Mouse (Mus musculus) thymus, postnatal 36 days (tissue): ENCODE data around the gene Parp9.
A peak's percentile ranks its signal among the peaks of the same experiment; 100 is the strongest.
"Not testable (repeated sequence)": the region's sequence is repeated elsewhere in the genome, so short reads cannot be mapped to it uniquely, and the experiment has no call there.

Experiments
- DNase-seq, 2 experiments: peaks; one replicate each; pipeline ENCODE4 v3.0.0; 2022; ENCODE audit warnings: mixed read lengths in 2 of 2

Gene Parp9

DNA sequence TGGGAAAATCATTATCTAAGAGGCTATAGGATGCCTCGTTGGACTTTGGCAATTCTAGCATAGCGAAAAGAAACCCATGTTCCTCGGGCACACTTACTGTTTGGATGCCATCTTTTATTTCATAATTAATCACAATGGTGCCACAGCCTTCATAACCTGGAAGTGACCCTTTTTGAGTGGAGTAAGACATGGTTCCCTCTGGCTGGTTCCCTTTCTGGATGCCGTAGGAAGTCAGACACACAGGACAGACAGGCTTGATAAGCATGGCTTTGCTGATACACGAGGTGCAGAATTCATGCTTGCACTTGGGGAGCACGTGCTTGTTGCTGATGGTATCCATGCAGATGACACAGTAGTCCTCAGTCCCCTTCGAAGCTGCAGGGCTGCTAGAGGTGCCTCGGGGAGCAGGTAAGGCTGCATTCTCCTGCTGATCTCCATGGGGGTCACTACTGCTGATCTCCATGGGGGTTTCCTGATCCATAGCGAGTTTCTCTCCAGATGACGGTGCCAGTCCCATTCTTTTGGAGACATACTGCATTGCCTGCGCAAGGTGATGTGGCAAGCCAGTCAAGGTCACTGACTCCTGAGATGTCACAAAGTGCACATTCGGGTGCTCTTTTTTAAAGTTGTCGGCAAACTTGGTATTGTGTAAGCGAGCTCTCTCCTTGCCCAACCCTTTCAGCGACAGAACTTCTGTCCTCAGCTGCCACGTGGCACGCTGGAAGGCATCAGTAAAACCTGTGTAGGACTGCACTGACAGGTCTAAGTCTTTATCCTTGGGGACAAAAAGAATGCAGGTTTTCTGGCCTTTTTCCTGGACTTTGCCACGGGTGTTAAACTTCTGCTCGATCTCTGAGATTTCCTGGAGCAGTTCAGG lies 5.9 kb upstream of the Parp9 start:
- DNase-seq = no peak

DNA sequence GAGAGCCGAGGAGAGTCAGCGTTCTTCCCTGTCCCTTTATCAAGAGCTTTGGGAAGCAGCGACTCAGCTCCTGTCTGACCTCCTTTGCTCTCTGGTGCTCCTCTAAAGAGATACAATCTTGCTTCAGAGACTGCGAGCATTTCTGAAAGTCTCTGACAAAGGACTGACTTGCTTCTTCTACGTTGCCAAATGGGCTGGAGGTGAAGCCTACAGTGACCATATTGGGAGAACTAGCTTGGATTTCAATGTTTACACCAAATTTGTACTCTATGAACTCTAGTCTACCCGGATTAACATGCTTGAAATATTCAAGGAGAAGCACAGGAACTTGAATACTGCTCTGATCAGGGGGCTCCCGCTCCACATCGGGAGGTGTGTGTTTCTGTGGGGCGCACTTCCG lies 5.1 kb upstream of the Parp9 start:
- no peak for DNase-seq

DNA sequence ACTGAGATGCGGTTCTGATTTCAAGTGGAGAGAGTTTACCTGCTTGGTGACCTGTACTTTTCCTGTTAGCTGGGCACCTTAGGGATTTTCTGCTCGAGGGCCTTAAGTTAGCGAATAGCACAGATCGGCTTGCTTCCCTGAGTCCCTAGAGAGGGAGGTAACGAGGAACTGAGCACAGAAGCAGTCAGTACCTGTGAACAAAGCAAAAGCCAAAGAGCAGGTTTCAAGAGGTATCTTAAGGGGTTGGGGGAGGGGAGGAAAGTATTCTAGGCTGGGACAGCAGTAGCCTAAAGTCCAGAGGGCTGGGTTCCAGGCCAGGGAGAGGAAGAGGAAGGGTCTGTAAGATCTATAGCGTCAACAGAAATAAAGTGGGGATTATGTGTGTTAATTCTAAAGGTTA lies 991 bp downstream of the Parp9 start:
- no peak for DNase-seq

DNA sequence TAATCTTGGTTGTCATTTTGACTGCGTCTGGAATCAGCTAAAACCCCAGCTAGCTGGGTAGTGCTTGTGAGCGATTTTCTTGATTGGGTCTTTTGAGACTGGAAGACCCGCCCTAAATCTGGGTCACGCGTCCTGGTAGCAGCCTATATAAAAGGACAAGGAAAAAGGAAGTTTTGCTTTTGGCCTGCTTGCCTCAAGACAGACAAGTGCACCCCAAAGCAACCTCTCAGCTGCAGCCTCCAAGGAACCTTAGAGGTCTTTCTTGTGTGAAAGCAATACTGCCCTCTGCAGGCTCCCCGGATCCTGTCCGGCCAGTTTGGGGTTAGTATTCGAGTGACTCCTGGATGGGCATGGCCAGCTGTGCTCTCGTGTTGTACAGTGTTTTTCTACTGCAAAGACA lies 1.4 kb downstream of the Parp9 start:
- DNase-seq = peak; percentile 85 to 88

- DNase-seq = peak; percentile 41
Measured at GRCm38 (mm10) chr16:35941382-35941781, 3.1 kb downstream of the Parp9 start.

DNA sequence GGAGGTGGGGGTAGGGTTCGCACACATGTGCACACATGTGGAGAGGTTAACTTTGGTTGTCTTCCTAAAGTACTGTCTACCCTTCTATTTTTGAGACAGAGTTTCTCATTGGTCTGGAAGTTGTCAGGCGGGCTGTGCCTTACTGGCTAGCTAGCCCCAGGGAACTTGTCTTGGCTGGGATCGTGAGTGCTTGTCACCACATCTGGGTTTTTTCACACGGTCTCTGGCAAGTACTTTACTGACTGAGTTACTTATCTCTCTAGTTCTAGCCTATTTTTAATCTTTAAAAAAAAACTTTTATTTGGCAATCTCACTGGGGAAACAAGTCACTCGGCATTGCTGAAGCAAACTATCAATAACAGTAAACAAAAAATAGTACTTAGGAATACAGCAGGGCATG lies 11.0 kb downstream of the Parp9 start:
- no peak for DNase-seq

- DNase-seq = no peak
Measured at GRCm38 (mm10) chr16:35951216-35951615, 12.9 kb downstream of the Parp9 start.

DNA sequence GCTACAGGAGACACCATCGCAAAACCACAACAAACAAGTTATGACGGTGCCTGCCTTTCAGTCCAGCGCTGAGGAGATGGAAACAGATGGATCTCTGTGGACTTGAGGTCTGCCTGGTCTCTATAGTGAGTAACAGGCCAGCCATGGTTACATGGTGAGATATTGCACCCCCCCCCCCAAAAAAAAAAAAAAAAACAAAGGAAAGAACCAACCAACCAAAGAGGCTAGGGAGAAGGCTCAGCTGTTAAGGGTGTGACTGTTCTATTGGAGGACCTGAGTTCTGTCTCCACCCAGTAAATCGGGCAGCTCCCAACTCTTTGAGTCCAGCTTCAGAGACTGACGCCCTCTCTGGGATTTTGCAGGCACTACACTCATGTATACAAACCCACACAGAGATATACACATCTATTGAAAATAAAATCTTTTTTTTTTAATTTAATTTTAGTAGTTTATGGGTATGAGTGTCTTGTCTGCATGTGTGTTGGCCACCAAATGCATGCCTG lies 14.4 kb downstream of the Parp9 start:
- DNase-seq = no peak

GRCm38 (mm10) chr16:35965991-35966390 lies 27.7 kb downstream of the Parp9 start:
- not testable (repeated sequence) for DNase-seq

- DNase-seq = no peak
Measured at GRCm38 (mm10) chr16:35966411-35967115, 28.3 kb downstream of the Parp9 start.

- DNase-seq = no peak
Measured at GRCm38 (mm10) chr16:35967319-35967718, 29.0 kb downstream of the Parp9 start.

DNA sequence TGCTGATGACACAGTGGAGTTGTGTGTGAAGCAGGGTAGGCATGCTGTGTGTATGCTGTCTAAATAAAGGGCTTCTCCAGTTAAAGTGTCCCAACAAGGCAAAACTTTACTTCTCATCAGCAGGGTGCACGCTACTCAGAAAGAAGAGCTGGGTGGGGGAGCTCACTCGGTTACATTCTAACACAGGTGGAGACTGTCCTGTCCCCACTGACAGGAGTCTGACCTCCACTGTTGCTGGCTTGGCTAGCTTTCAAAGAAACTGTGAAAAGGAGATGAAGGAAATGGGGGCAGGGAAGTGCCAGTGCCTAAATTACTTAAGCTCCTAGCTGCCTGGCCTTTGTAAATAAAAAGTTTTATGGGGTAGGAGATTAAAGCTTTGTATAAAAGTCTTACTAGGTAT lies 29.9 kb downstream of the Parp9 start:
- DNase-seq = no peak

- DNase-seq = no peak
Measured at GRCm38 (mm10) chr16:35974021-35974420, 35.8 kb downstream of the Parp9 start.

DNA sequence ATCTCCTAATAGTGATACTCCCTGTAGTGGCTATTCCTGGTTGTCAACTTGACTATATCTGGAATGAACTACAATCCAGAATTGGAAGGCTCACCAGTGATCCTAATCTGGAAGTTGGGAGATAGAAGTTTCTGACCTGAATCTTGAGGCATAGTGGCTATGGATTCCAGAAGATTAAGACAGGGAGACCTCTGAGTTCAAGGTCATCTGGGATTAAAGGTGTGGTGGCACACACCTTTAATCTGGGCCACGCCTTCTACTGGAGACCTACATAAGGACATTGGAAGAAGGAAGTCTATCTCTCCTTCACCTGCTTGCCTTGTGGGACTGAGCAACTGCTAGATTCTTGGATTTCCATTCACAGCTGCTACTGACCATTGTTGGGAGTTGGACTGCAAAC lies 40.2 kb downstream of the Parp9 start, which contains the start of gene Kpna1:
TSS of gene Kpna1 (plus strand) at position 301 of the 400 bp plus-strand sequence.
- not testable (repeated sequence) for DNase-seq

GRCm38 (mm10) chr16:35981363-35981821 lies 43.1 kb downstream of the Parp9 start:
- DNase-seq = peak; percentile 94 to 100

DNA sequence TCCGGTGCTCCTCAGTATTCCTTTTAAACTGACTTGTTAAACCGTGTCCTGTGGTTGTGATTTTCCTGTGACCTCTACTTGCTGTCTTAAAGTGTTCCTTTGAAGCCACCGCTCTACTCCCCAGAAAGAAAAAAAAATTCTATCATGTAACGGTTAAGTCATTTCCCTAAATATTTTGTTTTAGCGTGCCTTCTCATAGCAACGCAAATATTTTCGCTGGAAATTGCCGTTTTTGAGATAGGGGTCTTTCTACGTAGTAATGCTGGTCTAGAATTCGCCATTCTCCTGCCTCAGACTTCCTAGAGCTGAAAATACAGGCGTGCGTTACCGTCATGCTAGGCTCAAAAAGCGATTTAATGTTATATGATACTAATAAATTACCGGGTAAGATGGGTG lies 44.2 kb downstream of the Parp9 start:
- no peak for DNase-seq

- peak; percentile 89 to 93 for DNase-seq
Measured at GRCm38 (mm10) chr16:35982902-35983516, 44.7 kb downstream of the Parp9 start.

DNA sequence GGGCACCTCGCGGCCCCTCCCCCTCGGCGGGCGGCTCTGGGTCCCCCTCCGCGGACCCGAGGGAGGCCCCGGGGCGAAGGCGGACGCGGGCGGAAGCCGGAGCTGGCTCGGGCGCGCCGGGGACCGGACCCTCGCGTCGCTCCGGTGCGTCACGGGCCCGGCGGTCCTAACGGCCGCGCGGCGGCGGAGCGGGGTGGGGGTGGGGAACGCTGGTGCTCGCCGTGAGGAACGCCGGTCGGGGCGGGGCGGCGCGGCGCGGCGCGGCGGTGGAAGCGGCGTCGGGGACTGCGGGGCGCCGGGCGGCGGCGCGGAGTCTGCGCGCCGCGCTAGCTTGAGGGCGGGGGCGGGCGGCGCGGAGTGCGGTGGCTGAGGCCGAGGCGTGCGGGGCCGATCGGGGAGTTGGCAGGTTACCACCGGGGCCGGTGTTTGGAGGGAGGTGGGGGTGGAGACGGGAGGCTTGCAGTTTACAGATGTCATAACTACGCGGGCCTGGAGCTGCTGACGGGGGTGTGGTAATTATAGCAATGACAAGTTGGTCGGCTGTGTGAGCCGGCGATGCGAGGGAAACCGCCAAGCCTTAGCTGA lies 45.3 kb downstream of the Parp9 start:
- DNase-seq = peak; percentile 43 to 66

GRCm38 (mm10) chr16:35984471-35984870 lies 46.2 kb downstream of the Parp9 start:
- DNase-seq = no peak

DNA sequence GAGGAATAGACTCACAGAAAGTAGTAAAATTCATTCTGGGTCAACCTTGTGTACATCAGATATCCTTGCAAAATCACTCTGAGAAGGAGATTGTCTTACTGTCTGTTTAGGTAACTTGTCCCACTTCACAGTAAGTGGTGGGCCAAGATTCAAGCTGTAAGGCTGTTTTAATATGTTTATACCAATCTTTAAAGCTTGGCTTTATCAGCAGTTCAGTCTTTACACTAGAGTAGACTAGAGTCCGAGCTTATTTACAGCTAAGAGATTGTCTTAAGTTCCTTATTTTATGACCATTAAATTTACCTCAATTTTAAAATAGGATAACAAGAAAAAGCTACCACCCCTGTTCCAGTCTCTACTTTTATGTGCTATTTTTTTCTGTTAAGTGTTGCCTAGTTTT lies 49.7 kb downstream of the Parp9 start:
- no peak for DNase-seq

DNA sequence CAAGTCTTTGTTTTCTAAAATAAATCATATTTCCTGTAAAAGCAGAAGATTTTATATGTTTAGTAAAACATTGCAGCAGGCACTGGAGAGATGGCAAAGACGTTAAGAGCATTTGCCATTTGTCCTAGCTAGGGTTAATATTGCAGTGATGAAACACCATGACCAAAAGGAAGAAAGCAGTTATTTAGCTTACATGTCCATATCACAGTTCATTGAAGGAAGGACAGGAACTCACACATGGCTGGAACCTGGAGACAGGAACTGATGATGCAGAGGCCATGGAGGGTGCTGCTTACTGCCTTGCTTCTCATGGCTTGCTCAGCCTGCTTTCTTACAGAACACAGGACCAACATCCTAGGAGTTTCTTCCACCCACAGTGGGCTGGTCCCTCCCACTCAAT lies 54.1 kb downstream of the Parp9 start:
- DNase-seq = no peak

GRCm38 (mm10) chr16:35993316-35993715 lies 55.0 kb downstream of the Parp9 start:
- no peak for DNase-seq

GRCm38 (mm10) chr16:35998852-35999251 lies 60.6 kb downstream of the Parp9 start:
- not testable (repeated sequence) for DNase-seq
